Mouse (Mus musculus): ENCODE data around the gene Gm47189. TPM values are rescaled to one million over a fixed set of nuclear protein-coding genes. Genes with fewer than 3 reads are reported as not detected.

The Gm47189 gene
- total RNA-seq (2023), result not detected

GRCm38 (mm10) chr14:41772341-41772740, at the start of gene Gm47189:
TSS of gene Gm47189 (minus strand) at chr14:41772441.

GRCm38 (mm10) chr14:41750514-41750913, 21.7 kb downstream of the Gm47189 start, which contains the start of gene Gm7929:
TSS of gene Gm7929 (minus strand) at chr14:41750614.

Other genes with a start within 250 kb of the Gm47189 start
- gene Gm7970, start 216.9 kb downstream of the Gm47189 start, total RNA-seq (2023), result not detected
- gene 1700049E17Rik2, start 199.2 kb downstream of the Gm47189 start, total RNA-seq (2023), result not detected
- gene Gm3072, start 147.8 kb downstream of the Gm47189 start, total RNA-seq (2023), result not detected
- not detected for gene Gm3676, start 126.0 kb downstream of the Gm47189 start, total RNA-seq (2023)
- not detected for gene Gm8068, start 70.6 kb downstream of the Gm47189 start, total RNA-seq (2023)
- gene Gm7929, start 21.8 kb downstream of the Gm47189 start, total RNA-seq (2023), result not detected
- gene Gm7980, start 134.8 kb upstream of the Gm47189 start, total RNA-seq (2023), result not detected
- not detected for gene 1700049E17Rik1, start 152.5 kb upstream of the Gm47189 start, total RNA-seq (2023)
- gene 1700024B05Rik, start 171.6 kb upstream of the Gm47189 start, total RNA-seq (2023), result not detected
- gene Gm6401, start 195.5 kb upstream of the Gm47189 start, total RNA-seq (2023), result not detected
- gene Gm3543, start 210.9 kb upstream of the Gm47189 start, total RNA-seq (2023), result not detected

All from CD8-positive naive resting alpha-beta T cell, adult 57 days (primary cell).